Mouse (Mus musculus) forelimb bud, embryonic 11.5 days (tissue): ENCODE data around the gene Rin1.

ENCODE experiments used
- DNase-seq: peaks from one replicate; pipeline ENCODE4 v3.0.0-alpha.2; 2012; ENCODE audit warnings: low read depth, low spot score

Gene Rin1

GRCm38 (mm10) chr19:5041588-5041987 lies 8.7 kb upstream of the Rin1 start:
- no peak for DNase-seq

GRCm38 (mm10) chr19:5045531-5045930 lies 4.8 kb upstream of the Rin1 start:
- no peak for DNase-seq

- DNase-seq = no peak
Observed at GRCm38 (mm10) chr19:5048138-5049056, 1.9 kb upstream of the Rin1 start.

- DNase-seq = no peak
Observed at GRCm38 (mm10) chr19:5049325-5049724, 956 bp upstream of the Rin1 start.

- DNase-seq = no peak
Observed at GRCm38 (mm10) chr19:5051031-5051430, 750 bp downstream of the Rin1 start.

GRCm38 (mm10) chr19:5051515-5051914 lies 1.2 kb downstream of the Rin1 start:
- DNase-seq = no peak

- DNase-seq = no peak
Observed at GRCm38 (mm10) chr19:5052166-5052822, 2.0 kb downstream of the Rin1 start.

- DNase-seq = no peak
Observed at GRCm38 (mm10) chr19:5052853-5053252, 2.6 kb downstream of the Rin1 start.

GRCm38 (mm10) chr19:5053909-5054308 lies 3.6 kb downstream of the Rin1 start:
- peak; percentile 60 for DNase-seq

GRCm38 (mm10) chr19:5056251-5056650 lies 6.0 kb downstream of the Rin1 start:
- peak; percentile 82 for DNase-seq

GRCm38 (mm10) chr19:5057876-5058775 lies 7.8 kb downstream of the Rin1 start:
- DNase-seq = no peak

GRCm38 (mm10) chr19:5058801-5059771 lies 8.8 kb downstream of the Rin1 start:
- DNase-seq = no peak

- DNase-seq = peak; percentile 62
Observed at GRCm38 (mm10) chr19:5060365-5061330, 10.4 kb downstream of the Rin1 start.

- DNase-seq = no peak
Observed at GRCm38 (mm10) chr19:5062041-5062440, 11.8 kb downstream of the Rin1 start.

- no peak for DNase-seq
Observed at GRCm38 (mm10) chr19:5062446-5062845, 12.2 kb downstream of the Rin1 start.

- no peak for DNase-seq
Observed at GRCm38 (mm10) chr19:5065104-5065503, 14.8 kb downstream of the Rin1 start.

- DNase-seq = no peak
Observed at GRCm38 (mm10) chr19:5067040-5067799, 16.9 kb downstream of the Rin1 start.

- DNase-seq = peak; percentile 54
Observed at GRCm38 (mm10) chr19:5067867-5068569, 17.7 kb downstream of the Rin1 start, which contains the start of gene Cd248. Cd248 (plus strand) TSS chr19:5068078.
